Mouse (Mus musculus) forebrain, embryonic 15.5 days (tissue): Measurements from ENCODE around the gene Mbnl1. TPM values are rescaled to one million over a fixed set of nuclear protein-coding genes. Genes with fewer than 3 reads are reported as not detected.
A peak's percentile ranks its signal among the peaks of the same experiment; 100 is the strongest.

ENCODE experiments used
- ATAC-seq: fragments of 200-750 bp; cut with Nextera tagmentation; replicated peaks from 2 replicates; pipeline ENCODE4 v1.8.0; 2017; ENCODE audit warnings: mild to moderate bottlenecking, moderate TSS enrichment, moderate library complexity
- H3K27ac ChIP-seq: fragments of 300-500 bp; sonication (generic); replicated peaks from 2 replicates; pipeline ENCODE4 v1.5.1; 2015; ENCODE audit warnings: mild to moderate bottlenecking, inconsistent platforms
- H3K27me3 ChIP-seq: fragments of 300-500 bp; sonication (generic); 2 replicates; pipeline ENCODE4 v1.6.1; 2015; ENCODE audit warnings: inconsistent platforms
- H3K36me3 ChIP-seq: fragments of 300-500 bp; sonication (generic); 2 replicates; pipeline ENCODE4 v1.6.1; 2015; ENCODE audit warnings: mild to moderate bottlenecking, inconsistent platforms
- H3K4me1 ChIP-seq: fragments of 300-500 bp; sonication (generic); 2 replicates; pipeline ENCODE4 v1.6.1; 2015; ENCODE audit warnings: inconsistent platforms
- H3K4me2 ChIP-seq: fragments of 300-500 bp; sonication (generic); replicated peaks from 2 replicates; pipeline ENCODE4 v1.6.1; 2015; ENCODE audit warnings: mild to moderate bottlenecking, inconsistent platforms
- H3K4me3 ChIP-seq: fragments of 300-500 bp; sonication (generic); 2 replicates; pipeline ENCODE4 v1.5.1; 2015; ENCODE audit warnings: mild to moderate bottlenecking, inconsistent platforms
- H3K9ac ChIP-seq: fragments of 300-500 bp; sonication (generic); replicated peaks from 2 replicates; pipeline ENCODE4 v1.6.1; 2015; ENCODE audit warnings: mild to moderate bottlenecking, inconsistent platforms
- H3K9me3 ChIP-seq: fragments of 300-500 bp; sonication (generic); 2 replicates; pipeline ENCODE4 v1.6.1; 2016; ENCODE audit warnings: inconsistent platforms
- WGBS: fragments of 180-500 bp; shearing (Covaris S2); methylation state at CpG from one replicate; pipeline ENCODE4 v1.1.7; 2015; ENCODE audit warnings: mixed read lengths; 5-methylcytosine and 5-hydroxymethylcytosine counted together
- polyA plus RNA-seq: library from polyadenylated mRNA; unstranded; fragments of >200 nt; fragmentation: Nextera tagmentation; extraction: Ambion mirVana; gene quantifications from 2 replicates; pipeline ENCODE4 v1.2.1, GENCODE M21; 2015

Mbnl1 gene
- polyA plus RNA-seq, 1 experiment from 2014 or later = 44.0 TPM

- no peaks in the 10 kb centered on the region for H3K27me3 ChIP-seq
- no peak overlapping the region for H3K4me3 ChIP-seq
- H3K9me3 ChIP-seq = no peaks in the 10 kb centered on the region
- no peak overlapping the region for H3K9ac ChIP-seq
- no peak overlapping the region for H3K27ac ChIP-seq
- H3K4me2 ChIP-seq = no peak overlapping the region
- no peaks in the 10 kb centered on the region for H3K36me3 ChIP-seq
- H3K4me1 ChIP-seq = peaks cover 30% of the 10 kb centered on the region
- ATAC-seq = no peak
- 79% methylated on average over 3 of the region's 3 CpGs for WGBS
Observed at GRCm38 (mm10) chr3:60498646-60499045, 26.0 kb downstream of the Mbnl1 start.

- H3K4me3 ChIP-seq = no peak overlapping the region
- H3K27me3 ChIP-seq = no peaks in the 10 kb centered on the region
- ATAC-seq = no peak
- H3K9me3 ChIP-seq = no peaks in the 10 kb centered on the region
- no peaks in the 10 kb centered on the region for H3K36me3 ChIP-seq
- H3K4me1 ChIP-seq = peaks cover 32% of the 10 kb centered on the region
- H3K27ac ChIP-seq = no peak overlapping the region
- WGBS = 54% methylated on average over 6 of the region's 6 CpGs
- no peak overlapping the region for H3K9ac ChIP-seq
- H3K4me2 ChIP-seq = no peak overlapping the region
Observed at GRCm38 (mm10) chr3:60499157-60499578, 26.5 kb downstream of the Mbnl1 start.

DNA sequence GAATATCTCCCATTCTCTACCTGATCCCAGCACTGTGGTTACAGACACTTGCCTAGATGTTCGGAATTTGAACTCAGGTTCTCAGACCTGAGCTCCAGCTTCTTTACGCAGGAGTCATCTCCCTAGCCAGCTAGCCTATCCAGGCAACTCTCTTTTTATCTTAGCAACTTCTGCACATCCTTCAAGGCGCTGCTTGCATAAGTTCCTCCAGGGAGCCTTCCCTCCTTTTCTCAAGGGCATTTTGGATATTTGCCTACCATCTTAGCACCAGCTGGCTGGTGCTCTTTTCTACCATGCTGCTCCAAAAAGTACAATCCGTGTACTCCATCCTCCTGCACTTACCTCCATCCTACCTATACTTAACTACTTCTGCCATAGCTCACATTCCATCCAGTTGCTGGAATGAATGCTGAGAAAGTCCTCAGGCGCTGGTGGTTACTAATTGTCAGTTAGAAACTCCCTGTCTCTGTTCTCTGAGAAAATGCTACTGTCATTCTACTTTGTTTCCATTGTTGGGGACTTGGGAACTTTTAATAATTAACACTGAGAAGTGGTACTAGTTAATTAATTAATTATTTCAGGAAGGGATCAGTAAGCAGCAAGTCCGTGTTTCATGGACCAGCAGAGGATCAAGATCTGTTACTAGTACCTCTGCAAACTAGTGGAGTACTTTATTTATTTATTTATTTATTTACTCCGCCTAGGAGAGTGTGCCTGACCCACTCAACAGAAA is 27.3 kb downstream of the Mbnl1 start:
- H3K9ac ChIP-seq = peak overlapping the region; percentile 87; the same call in 1 of the 2 replicates
- no peak overlapping the region for H3K27ac ChIP-seq
- H3K4me1 ChIP-seq = peaks cover 39% of the 10 kb centered on the region
- H3K36me3 ChIP-seq = no peaks in the 10 kb centered on the region
- WGBS = 41% methylated on average over 7 of the region's 7 CpGs
- no peak for ATAC-seq
- peak overlapping the region; percentile 79 for H3K4me3 ChIP-seq
- H3K27me3 ChIP-seq = no peaks in the 10 kb centered on the region
- H3K4me2 ChIP-seq = peak overlapping the region; percentile 71
- H3K9me3 ChIP-seq = no peaks in the 10 kb centered on the region

- Histone ChIP-seq H3K4me1 (peaks cover 39% of the 10 kb centered on the region), H3K4me2 (peak overlapping the region; percentile 71), H3K36me3 (no peaks in the 10 kb centered on the region), H3K9ac (peak overlapping the region; percentile 87), H3K4me3 (peak overlapping the region; percentile 79), H3K27me3 (no peaks in the 10 kb centered on the region), H3K9me3 (no peaks in the 10 kb centered on the region), H3K27ac (peak overlapping the region; percentile 84)
- WGBS = under 1% methylated on average over 93 of the region's 96 CpGs
- peak; percentile 94 for ATAC-seq
Observed at GRCm38 (mm10) chr3:60500571-60501527, 28.2 kb downstream of the Mbnl1 start.

DNA sequence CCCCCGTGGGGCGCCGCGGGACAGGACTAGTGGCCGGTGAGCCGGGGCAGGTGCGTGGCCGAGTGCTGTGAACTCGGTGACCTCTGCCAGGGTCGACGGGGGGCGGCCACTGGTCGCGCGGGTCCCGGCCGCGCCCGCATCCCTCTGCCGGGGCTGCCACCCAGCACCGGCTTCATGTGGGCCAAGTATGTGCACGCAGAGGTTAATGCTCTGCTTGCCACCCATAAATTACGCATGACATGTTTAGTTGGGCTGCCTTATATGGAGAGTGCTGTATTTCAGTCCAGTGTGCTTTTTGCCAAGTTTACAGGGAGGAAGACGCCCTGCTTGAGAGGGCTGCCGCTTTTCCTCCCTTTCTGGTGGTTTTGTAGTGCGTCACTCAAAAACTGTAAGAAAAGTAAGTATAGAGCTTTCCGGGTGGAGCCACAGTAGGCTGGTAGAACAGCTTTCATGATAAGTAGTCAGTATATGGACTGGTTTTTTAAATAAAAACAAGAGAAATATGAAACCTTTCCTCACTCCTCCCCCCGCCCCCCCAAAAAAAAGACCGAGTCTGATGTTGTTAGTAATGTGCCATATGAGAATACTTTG is 29.0 kb downstream of the Mbnl1 start:
- H3K4me3 ChIP-seq = peak overlapping the region; percentile 79
- under 1% methylated on average over 22 of the region's 29 CpGs for WGBS
- peak overlapping the region; percentile 84 for H3K27ac ChIP-seq
- peak overlapping the region; percentile 71 for H3K4me2 ChIP-seq
- H3K27me3 ChIP-seq = no peaks in the 10 kb centered on the region
- ATAC-seq = peak; percentile 81
- peaks cover 39% of the 10 kb centered on the region for H3K4me1 ChIP-seq
- no peaks in the 10 kb centered on the region for H3K9me3 ChIP-seq
- peak overlapping the region; percentile 87 for H3K9ac ChIP-seq
- H3K36me3 ChIP-seq = no peaks in the 10 kb centered on the region

GRCm38 (mm10) chr3:60502155-60502987 is 29.7 kb downstream of the Mbnl1 start:
- Histone ChIP-seq H3K27ac (no peak overlapping the region), H3K4me2 (peak overlapping the region; percentile 71), H3K9me3 (no peaks in the 10 kb centered on the region), H3K27me3 (no peaks in the 10 kb centered on the region), H3K9ac (peak overlapping the region; percentile 87; the same call in 1 of the 2 replicates), H3K4me3 (peak overlapping the region; percentile 79), H3K4me1 (peaks cover 39% of the 10 kb centered on the region), H3K36me3 (no peaks in the 10 kb centered on the region)
- ATAC-seq = no peak
- WGBS = 37% methylated on average over 7 of the region's 7 CpGs

- Histone ChIP-seq H3K27ac (no peak overlapping the region), H3K4me1 (peaks cover 39% of the 10 kb centered on the region), H3K27me3 (no peaks in the 10 kb centered on the region), H3K9ac (no peak overlapping the region), H3K9me3 (no peaks in the 10 kb centered on the region), H3K4me3 (peak overlapping the region; percentile 5; the same call in 1 of the 2 replicates), H3K4me2 (peak overlapping the region; percentile 71), H3K36me3 (no peaks in the 10 kb centered on the region)
- WGBS = 44% methylated on average over 7 of the region's 7 CpGs
- ATAC-seq = no peak
Observed at GRCm38 (mm10) chr3:60503196-60503595, 30.6 kb downstream of the Mbnl1 start.

DNA sequence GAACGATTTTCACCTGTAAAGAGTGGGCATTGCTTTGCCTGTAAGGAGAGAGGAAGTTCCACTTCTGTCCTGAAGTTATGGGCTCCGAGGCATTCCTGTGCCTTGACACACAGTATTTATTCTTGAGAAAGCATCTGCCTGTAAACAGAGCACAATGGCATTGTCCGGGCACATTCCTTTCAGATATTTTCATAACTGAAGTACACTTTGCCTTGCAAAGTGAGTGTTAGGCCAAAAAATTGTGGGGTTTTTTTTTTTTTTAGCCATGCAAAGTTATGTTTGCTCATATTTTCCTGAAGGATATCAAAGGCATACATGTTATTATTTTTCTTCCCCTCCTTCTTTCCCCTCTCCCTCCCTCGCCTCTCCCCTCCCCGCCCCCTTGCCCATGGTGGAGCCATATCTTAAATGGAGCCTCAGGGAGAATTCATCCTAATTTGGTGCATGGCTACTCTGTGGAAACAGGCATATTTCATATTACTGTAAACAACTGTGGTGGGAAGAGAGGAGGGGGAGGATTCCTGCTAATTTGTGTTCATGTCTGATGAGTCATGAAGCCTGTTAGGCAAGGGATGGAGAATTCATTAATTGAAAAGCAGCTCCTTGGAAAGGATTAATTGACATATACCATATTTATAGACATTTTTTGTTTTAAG is 32.3 kb downstream of the Mbnl1 start:
- no peak for ATAC-seq
- peaks cover 36% of the 10 kb centered on the region for H3K4me1 ChIP-seq
- H3K27ac ChIP-seq = no peak overlapping the region
- no peak overlapping the region for H3K4me2 ChIP-seq
- H3K9ac ChIP-seq = no peak overlapping the region
- H3K27me3 ChIP-seq = no peaks in the 10 kb centered on the region
- H3K4me3 ChIP-seq = no peak overlapping the region
- no peaks in the 10 kb centered on the region for H3K36me3 ChIP-seq
- no peaks in the 10 kb centered on the region for H3K9me3 ChIP-seq
- WGBS = 65% methylated on average over 5 of the region's 5 CpGs

- Histone ChIP-seq H3K27me3 (no peaks in the 10 kb centered on the region), H3K36me3 (no peaks in the 10 kb centered on the region), H3K9ac (no peak overlapping the region), H3K27ac (no peak overlapping the region), H3K9me3 (no peaks in the 10 kb centered on the region), H3K4me1 (peaks cover 26% of the 10 kb centered on the region), H3K4me2 (no peak overlapping the region), H3K4me3 (no peak overlapping the region)
- ATAC-seq = no peak
- 93% methylated on average over 5 of the region's 5 CpGs for WGBS
Observed at GRCm38 (mm10) chr3:60506821-60507220, 34.2 kb downstream of the Mbnl1 start.

DNA sequence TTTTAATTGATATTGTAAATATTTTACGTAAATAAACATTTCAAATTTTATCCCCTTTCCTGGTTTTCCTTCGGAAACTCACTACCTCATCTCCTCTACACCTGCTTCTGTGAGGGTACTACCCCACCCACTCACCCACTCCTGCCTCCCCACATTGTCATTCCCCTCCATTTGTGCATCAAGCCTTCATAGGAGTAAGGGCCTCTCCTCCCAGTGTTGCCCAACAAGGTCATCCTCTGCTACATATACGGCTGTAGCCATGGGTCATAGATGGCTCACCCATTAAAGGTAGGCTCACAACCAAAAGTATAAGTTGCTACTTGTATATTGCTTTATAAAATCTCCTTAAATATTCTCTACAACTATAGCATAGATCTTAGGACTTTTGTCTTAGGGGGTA is 34.9 kb downstream of the Mbnl1 start:
- H3K27ac ChIP-seq = no peak overlapping the region
- no peaks in the 10 kb centered on the region for H3K27me3 ChIP-seq
- no peak overlapping the region for H3K9ac ChIP-seq
- H3K4me3 ChIP-seq = no peak overlapping the region
- H3K4me2 ChIP-seq = no peak overlapping the region
- WGBS = 93% methylated on average over 3 of the region's 3 CpGs
- no peaks in the 10 kb centered on the region for H3K9me3 ChIP-seq
- H3K36me3 ChIP-seq = no peaks in the 10 kb centered on the region
- no peak for ATAC-seq
- peaks cover 20% of the 10 kb centered on the region for H3K4me1 ChIP-seq

- no peak for ATAC-seq
- 92% methylated on average over 2 of the region's 2 CpGs for WGBS
- H3K9ac ChIP-seq = no peak overlapping the region
- no peaks in the 10 kb centered on the region for H3K27me3 ChIP-seq
- H3K4me2 ChIP-seq = no peak overlapping the region
- no peak overlapping the region for H3K27ac ChIP-seq
- peaks cover 18% of the 10 kb centered on the region for H3K4me1 ChIP-seq
- H3K4me3 ChIP-seq = no peak overlapping the region
- H3K9me3 ChIP-seq = no peaks in the 10 kb centered on the region
- no peaks in the 10 kb centered on the region for H3K36me3 ChIP-seq
Observed at GRCm38 (mm10) chr3:60507979-60508378, 35.3 kb downstream of the Mbnl1 start.
